Mouse (Mus musculus) liver, postnatal 0 days (tissue): Measurements from ENCODE around the gene Cxcl2. TPM values are rescaled to one million over a fixed set of nuclear protein-coding genes. Genes with fewer than 3 reads are reported as not detected.

ENCODE experiments used
- ATAC-seq: fragments of 200-750 bp; cut with Nextera tagmentation; 2 replicates; pipeline ENCODE4 v1.8.0; 2017; ENCODE audit warnings: mild to moderate bottlenecking, moderate library complexity
- DNase-seq: peaks from one replicate; pipeline ENCODE4 v3.0.0-alpha.2; 2016
- H3K27ac ChIP-seq: fragments of 300-500 bp; sonication (generic); 2 replicates; pipeline ENCODE4 v1.5.1; 2014; ENCODE audit warnings: antibody characterized with exemption, moderate library complexity, mild to moderate bottlenecking, low read depth
- H3K27me3 ChIP-seq: fragments of 300-500 bp; sonication (generic); 2 replicates; pipeline ENCODE4 v1.6.1; 2014; ENCODE audit warnings: low read length, control low read depth, mixed read lengths; ENCODE audit not compliant: insufficient read depth
- H3K36me3 ChIP-seq: fragments of 300-500 bp; sonication (generic); replicated peaks from 2 replicates; pipeline ENCODE4 v1.6.1; 2014; ENCODE audit warnings: mild to moderate bottlenecking, control low read depth, low read length, moderate library complexity, mixed read lengths; ENCODE audit not compliant: insufficient read depth
- H3K4me1 ChIP-seq: fragments of 300-500 bp; sonication (generic); 2 replicates; pipeline ENCODE4 v1.6.1; 2014; ENCODE audit warnings: antibody characterized with exemption, mild to moderate bottlenecking, control low read depth; ENCODE audit not compliant: insufficient read depth
- H3K4me2 ChIP-seq: fragments of 300-500 bp; sonication (generic); 2 replicates; pipeline ENCODE4 v1.6.1; 2014; ENCODE audit warnings: low read depth, mild to moderate bottlenecking, low read length, moderate library complexity, mixed read lengths
- H3K4me3 ChIP-seq: fragments of 300-500 bp; sonication (generic); 2 replicates; pipeline ENCODE4 v1.5.1; 2014; ENCODE audit warnings: low read depth, low read length
- H3K9ac ChIP-seq: fragments of 300-500 bp; sonication (generic); replicated peaks from 2 replicates; pipeline ENCODE4 v1.6.1; 2014; ENCODE audit warnings: mild to moderate bottlenecking, moderate library complexity
- H3K9me3 ChIP-seq: fragments of 300-500 bp; sonication (generic); 2 replicates; pipeline ENCODE4 v1.6.1; 2016; ENCODE audit warnings: mild to moderate bottlenecking, control low read depth, low read length, mixed read lengths
- CTCF ChIP-seq: sonication (generic); IDR thresholded peaks from 2 replicates; pipeline ENCODE4 v1.5.1; 2016; ENCODE audit warnings: antibody characterized with exemption, low read depth
- EP300 ChIP-seq: IDR thresholded peaks from 2 replicates; pipeline ENCODE4 v1.6.1; 2016; ENCODE audit warnings: antibody characterized with exemption, low read depth, mild to moderate bottlenecking
- WGBS: fragments of 180-500 bp; shearing (Covaris S2); extraction: QIAGEN DNeasy Blood & Tissue Kit; methylation state at CpG from one replicate; pipeline ENCODE4 v1.1.7; 2014; ENCODE audit not compliant: insufficient replicate concordance; 5-methylcytosine and 5-hydroxymethylcytosine counted together
- polyA plus RNA-seq: library from polyadenylated mRNA; unstranded; fragments of >200 nt; fragmentation: Nextera tagmentation; extraction: Ambion mirVana; gene quantifications from 2 replicates; pipeline ENCODE4 v1.2.1, GENCODE M21; 2015

Gene Cxcl2
- polyA plus RNA-seq, 1 experiment from 2014 or later = 0.13 TPM

GRCm38 (mm10) chr5:90900688-90901087 is 3.0 kb upstream of the Cxcl2 start:
- H3K36me3 ChIP-seq = no peaks in the 10 kb centered on the region
- peaks cover 3% of the 10 kb centered on the region; the same call in 1 of the 2 replicates for H3K27me3 ChIP-seq
- H3K4me3 ChIP-seq = no peak overlapping the region
- H3K4me1 ChIP-seq = peaks cover 17% of the 10 kb centered on the region
- ATAC-seq = no peak
- WGBS = 68% methylated on average over 7 of the region's 7 CpGs
- H3K27ac ChIP-seq = no peak overlapping the region
- H3K9ac ChIP-seq = no peak overlapping the region
- TF ChIP-seq CTCF (no peak), EP300 (no peak)
- DNase-seq = no peak
- no peak overlapping the region for H3K4me2 ChIP-seq
- no peaks in the 10 kb centered on the region for H3K9me3 ChIP-seq

- H3K9ac ChIP-seq = no peak overlapping the region
- H3K4me3 ChIP-seq = peak overlapping the region; percentile 25
- TF ChIP-seq EP300 (no peak), CTCF (peak; percentile 54)
- DNase-seq (peak; percentile 27), ATAC-seq (peak; percentile 29; the same call in 1 of the 2 replicates)
- no peaks in the 10 kb centered on the region for H3K36me3 ChIP-seq
- H3K4me1 ChIP-seq = peaks cover 17% of the 10 kb centered on the region
- H3K4me2 ChIP-seq = peak overlapping the region; percentile 70
- no peaks in the 10 kb centered on the region for H3K9me3 ChIP-seq
- H3K27ac ChIP-seq = no peak overlapping the region
- 7% methylated on average over 10 of the region's 10 CpGs for WGBS
- peaks cover 3% of the 10 kb centered on the region; the same call in 1 of the 2 replicates for H3K27me3 ChIP-seq
Observed at GRCm38 (mm10) chr5:90902380-90903260, 1.1 kb upstream of the Cxcl2 start.

GRCm38 (mm10) chr5:90908983-90909382 is 5.3 kb downstream of the Cxcl2 start:
- DNase-seq (peak; percentile 82), ATAC-seq (peak; percentile 45; the same call in 1 of the 2 replicates)
- TF ChIP-seq EP300 = no peak
- TF ChIP-seq CTCF = peak; percentile 87
- no peak overlapping the region for H3K4me3 ChIP-seq
- H3K36me3 ChIP-seq = no peaks in the 10 kb centered on the region
- no peak overlapping the region for H3K4me2 ChIP-seq
- WGBS = 1% methylated on average over 2 of the region's 2 CpGs
- peaks cover 2% of the 10 kb centered on the region; the same call in 1 of the 2 replicates for H3K27me3 ChIP-seq
- H3K9ac ChIP-seq = no peak overlapping the region
- H3K9me3 ChIP-seq = no peaks in the 10 kb centered on the region
- no peak overlapping the region for H3K27ac ChIP-seq
- H3K4me1 ChIP-seq = no peaks in the 10 kb centered on the region

- ATAC-seq (no peak), DNase-seq (no peak)
- H3K9me3 ChIP-seq = no peaks in the 10 kb centered on the region
- H3K4me3 ChIP-seq = no peak overlapping the region
- H3K4me1 ChIP-seq = no peaks in the 10 kb centered on the region
- TF ChIP-seq CTCF (no peak), EP300 (no peak)
- H3K4me2 ChIP-seq = no peak overlapping the region
- no peak overlapping the region for H3K9ac ChIP-seq
- H3K36me3 ChIP-seq = no peaks in the 10 kb centered on the region
- no peaks in the 10 kb centered on the region for H3K27me3 ChIP-seq
- 64% methylated on average over 2 of the region's 2 CpGs for WGBS
- no peak overlapping the region for H3K27ac ChIP-seq
Observed at GRCm38 (mm10) chr5:90919495-90919894, 15.8 kb downstream of the Cxcl2 start.

- Histone ChIP-seq H3K9ac (no peak overlapping the region), H3K27ac (no peak overlapping the region), H3K27me3 (no peaks in the 10 kb centered on the region), H3K4me2 (no peak overlapping the region), H3K4me1 (no peaks in the 10 kb centered on the region), H3K4me3 (no peak overlapping the region), H3K9me3 (no peaks in the 10 kb centered on the region), H3K36me3 (no peaks in the 10 kb centered on the region)
- no peak for ATAC-seq
- no peak for TF ChIP-seq EP300
- TF ChIP-seq CTCF = no peak
- no peak for DNase-seq
- WGBS = 85% methylated on average over 4 of the region's 4 CpGs
Observed at GRCm38 (mm10) chr5:90922958-90923357, 19.3 kb downstream of the Cxcl2 start.

GRCm38 (mm10) chr5:90930546-90930945 is 26.9 kb downstream of the Cxcl2 start:
- H3K27ac ChIP-seq = peak overlapping the region; percentile 80; the same call in 1 of the 2 replicates
- peak overlapping the region; percentile 77 for H3K4me2 ChIP-seq
- no peaks in the 10 kb centered on the region for H3K9me3 ChIP-seq
- DNase-seq = no peak
- no peak for TF ChIP-seq EP300
- TF ChIP-seq CTCF = no peak
- H3K4me3 ChIP-seq = peak overlapping the region; percentile 64
- ATAC-seq = no peak
- 69% methylated on average over 2 of the region's 2 CpGs for WGBS
- H3K36me3 ChIP-seq = no peaks in the 10 kb centered on the region; the same call in 1 of the 2 replicates
- peaks cover 8% of the 10 kb centered on the region; the same call in 1 of the 2 replicates for H3K4me1 ChIP-seq
- H3K9ac ChIP-seq = peak overlapping the region; percentile 79
- no peaks in the 10 kb centered on the region for H3K27me3 ChIP-seq
